Mouse (Mus musculus) MEL-GATA-1-ER (cell line): ENCODE data around the gene Atg16l1.

ENCODE experiments used
- DNase-seq: peaks from one replicate; pipeline ENCODE4 v3.0.0-alpha.2; 2012; ENCODE audit warnings: low read depth; ENCODE audit errors: extremely low read depth

Gene Atg16l1

DNA sequence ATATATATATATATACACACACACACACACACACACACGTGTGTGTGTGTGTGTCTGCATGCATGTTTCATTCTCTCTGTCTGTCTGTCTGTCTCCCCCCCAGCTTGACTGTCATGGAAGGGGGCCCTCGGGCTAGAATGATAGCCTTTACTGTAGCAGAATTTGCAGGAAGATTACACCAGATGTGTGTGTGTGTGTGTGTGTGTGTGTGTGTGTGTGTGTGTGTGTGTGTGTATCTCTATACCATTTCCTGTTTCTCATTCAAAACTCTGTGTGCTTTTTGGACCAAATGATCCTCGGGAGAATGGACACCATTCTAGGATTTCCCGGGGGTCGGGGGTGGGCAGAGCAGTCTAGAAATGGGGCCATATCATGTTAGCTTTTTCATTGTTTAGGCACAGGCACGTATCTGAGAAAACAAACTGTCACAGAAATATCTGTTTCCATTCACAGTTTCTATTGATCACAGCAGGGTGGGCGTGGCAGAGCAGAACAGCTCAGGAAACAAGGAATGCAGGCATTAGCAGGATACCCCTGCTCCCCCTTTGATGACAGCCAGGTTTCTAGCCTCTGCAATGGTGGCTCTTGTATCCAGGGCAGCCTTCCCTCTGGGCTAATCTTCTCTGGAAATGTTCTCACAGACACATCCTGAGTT is 73.4 kb downstream of the Atg16l1 start:
- no peak for DNase-seq

DNA sequence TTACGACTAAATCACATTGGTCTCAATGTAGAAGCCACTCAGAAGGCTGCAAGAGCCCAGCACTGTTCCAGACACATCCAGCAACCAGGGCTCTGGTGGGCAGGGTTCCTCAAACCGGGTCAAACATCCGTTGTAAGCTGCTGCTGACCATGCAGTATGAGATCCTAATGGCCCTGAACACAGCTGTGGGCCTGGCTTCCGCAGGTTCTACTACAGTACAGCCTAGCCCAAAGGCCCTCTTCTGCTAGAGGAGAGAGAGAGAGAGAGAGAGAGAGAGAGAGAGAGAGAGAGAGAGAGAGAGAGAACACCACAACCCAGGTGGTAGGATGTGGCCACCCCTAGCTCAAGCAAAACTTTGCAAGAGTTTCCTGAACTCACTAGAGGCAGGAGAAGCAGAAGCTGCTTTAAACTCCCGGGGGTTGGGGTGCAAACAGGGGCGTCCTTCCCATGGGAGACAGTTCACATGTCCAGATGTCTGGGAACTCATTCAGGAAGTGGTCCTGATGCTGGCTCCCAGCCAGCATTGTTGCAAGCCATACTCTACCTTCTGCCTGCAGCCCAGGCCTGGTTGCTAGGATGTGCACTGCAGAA is 74.0 kb downstream of the Atg16l1 start:
- DNase-seq = no peak

- DNase-seq = no peak
Observed at GRCm38 (mm10) chr1:87836453-87836852, 80.8 kb downstream of the Atg16l1 start.

GRCm38 (mm10) chr1:87837018-87837417 is 81.3 kb downstream of the Atg16l1 start:
- no peak for DNase-seq

- DNase-seq = no peak
Observed at GRCm38 (mm10) chr1:87840411-87841208, 84.9 kb downstream of the Atg16l1 start.
